In genomic region chr19:44514521-44515451, GRCm38 (mm10) we compare ENCODE assay signal across 14 mouse cellular contexts. TPM values are rescaled to one million over a fixed set of nuclear protein-coding genes. Genes with fewer than 3 reads are reported as not detected.
DNase-seq lines count a peak whose midpoint lies in the region; ATAC-seq lines count a peak whose summit lies in the region.
"Had no signal": no experiment of that assay in that cellular context is flagged by ENCODE, and none has a peak within 500 bp of the region (broad histone marks: within the 10 kb centered on the region; RNA-seq: fewer than 3 reads in every experiment).

No protein-coding gene starts in this region.

- no peaks in the 10 kb centered on the region for H3K36me3 ChIP-seq in hindbrain, embryonic 11.5 days (ENCODE audit: control insufficient read depth, insufficient read depth, low read length)
- no peaks in the 10 kb centered on the region for H3K36me3 ChIP-seq in midbrain, embryonic 12.5 days
- H3K36me3 ChIP-seq: embryonic facial prominence, embryonic 13.5 days; G1E; heart, embryonic 13.5 days had no signal

- H3K9ac ChIP-seq in hindbrain, embryonic 11.5 days (ENCODE audit: low read depth, low read length): no peak overlapping the region
- no peak overlapping the region for H3K9ac ChIP-seq in midbrain, embryonic 12.5 days (replicated peaks)
- H3K9ac ChIP-seq: embryonic facial prominence, embryonic 13.5 days; heart, embryonic 13.5 days had no signal

- DNase-seq in Muller cell, postnatal 12 days (ENCODE audit: inconsistent ontology term): peak; percentile 86
- DNase-seq in brain, embryonic 18.5 days (ENCODE audit: low read depth, low spot score): peak; percentile 12
- DNase-seq in hindbrain, embryonic 11.5 days (ENCODE audit: low spot score): peak; percentile 61
- no peak for DNase-seq in left cerebral cortex, postnatal 25 days (ENCODE audit: low spot score in 2 of 2)
- DNase-seq in layer of hippocampus, postnatal 14 days (ENCODE audit: low spot score in 2 of 2): no peak
- DNase-seq in urinary bladder, postnatal 10 days (ENCODE audit: low spot score): no peak
- DNase-seq in left cerebral cortex, postnatal 4 days: no peak
- DNase-seq: right cerebral cortex, postnatal 25 days had no signal

- intact Hi-C loops in left cerebral cortex, postnatal 25 days (cut with DNase I): loop anchor here (5.0 to 10.0 kb wide), 2 partner anchors 718 to 900 kb away; partner anchors contain the start of gene Nkx2-3
- intact Hi-C loops in left cerebral cortex, postnatal 4 days (cut with DNase I): no loop called here

- peak; percentile 72 for ATAC-seq in hindbrain, embryonic 11.5 days (ENCODE audit: low FRiP score)
- ATAC-seq in midbrain, embryonic 12.5 days (ENCODE audit: low FRiP score, low read depth): peak; percentile 85

- H3K27me3 ChIP-seq in hindbrain, embryonic 11.5 days (ENCODE audit: control insufficient read depth, insufficient read depth, low read length): peaks cover 90% of the 10 kb centered on the region
- peaks cover 100% of the 10 kb centered on the region for H3K27me3 ChIP-seq in midbrain, embryonic 12.5 days

- no peak overlapping the region for H3K4me2 ChIP-seq in hindbrain, embryonic 11.5 days (replicated peaks; ENCODE audit: low read depth, low read length)
- H3K4me2 ChIP-seq in midbrain, embryonic 12.5 days (replicated peaks): peak overlapping the region; percentile 32
- H3K4me2 ChIP-seq: embryonic facial prominence, embryonic 13.5 days; heart, embryonic 13.5 days had no signal

- H3K4me1 ChIP-seq in hindbrain, embryonic 11.5 days (replicated peaks; ENCODE audit: control insufficient read depth, insufficient read depth, low read length): peaks cover 15% of the 10 kb centered on the region
- H3K4me1 ChIP-seq in midbrain, embryonic 12.5 days: peaks cover 74% of the 10 kb centered on the region

- peak overlapping the region; percentile 39 for H3K27ac ChIP-seq in hindbrain, embryonic 11.5 days (ENCODE audit: low read depth, low read length)
- H3K27ac ChIP-seq in midbrain, embryonic 12.5 days (replicated peaks): peak overlapping the region; percentile 67
- H3K27ac ChIP-seq: embryonic facial prominence, embryonic 13.5 days; heart, embryonic 13.5 days; left cerebral cortex, adult 2 months had no signal

- H3K4me3 ChIP-seq in hindbrain, embryonic 11.5 days (ENCODE audit: low read depth, low read length): no peak overlapping the region
- H3K4me3 ChIP-seq in midbrain, embryonic 12.5 days: no peak overlapping the region
- H3K4me3 ChIP-seq: embryonic facial prominence, embryonic 13.5 days; heart, embryonic 13.5 days; left cerebral cortex, adult 2 months had no signal

- WGBS in hindbrain, embryonic 11.5 days: 6% methylated on average over 14 of the region's 14 CpGs
- 1% methylated on average over 14 of the region's 14 CpGs for WGBS in midbrain, embryonic 12.5 days

- H3K9me3 ChIP-seq in hindbrain, embryonic 11.5 days (ENCODE audit: control insufficient read depth, low read length): no peaks in the 10 kb centered on the region
- H3K9me3 ChIP-seq in midbrain, embryonic 12.5 days: no peaks in the 10 kb centered on the region
- H3K9me3 ChIP-seq: embryonic facial prominence, embryonic 13.5 days; G1E; heart, embryonic 13.5 days had no signal

RNA-seq across cellular contexts. Expression of gene Wnt8b, which starts 21.5 kb away (rescaled TPM):
- 0.54 and 0.66 TPM in 2 replicates for polyA plus RNA-seq in hindbrain, embryonic 11.5 days (2014; fragmentation: Nextera tagmentation; extraction: Ambion mirVana)
- polyA plus RNA-seq in midbrain, embryonic 12.5 days (2016; fragmentation: Nextera tagmentation; extraction: Ambion mirVana): 11.3 and 11.6 TPM in 2 replicates
- not detected for total RNA-seq in left cerebral cortex, postnatal 25 days (2021)
- total RNA-seq in layer of hippocampus, postnatal 14 days (2021): under 1 TPM; 0.21 to 0.37 TPM
- under 1 TPM in 1 of 2 experiments, not detected in 1; 0.14 TPM for total RNA-seq in left cerebral cortex, postnatal 4 days (2021)
- total RNA-seq: left cerebral cortex, adult 2 months; megakaryocyte-erythroid progenitor cell, adult 5-6 weeks had no signal
- polyA plus RNA-seq: G1E; heart, embryonic 13.5 days had no signal

RNA-seq across cellular contexts. Expression of gene Sec31b, which starts 30.9 kb away (rescaled TPM):
- 0.13 and 0.22 TPM in 2 replicates for polyA plus RNA-seq in hindbrain, embryonic 11.5 days (2014; fragmentation: Nextera tagmentation; extraction: Ambion mirVana)
- 0.47 and 0.54 TPM in 2 replicates for polyA plus RNA-seq in midbrain, embryonic 12.5 days (2016; fragmentation: Nextera tagmentation; extraction: Ambion mirVana)
- total RNA-seq in left cerebral cortex, postnatal 25 days (2021): under 1 TPM; 0.09 to 0.16 TPM
- under 1 TPM; 0.14 to 0.24 TPM for total RNA-seq in layer of hippocampus, postnatal 14 days (2021)
- under 1 TPM in 1 of 2 experiments, not detected in 1; 0.28 TPM for total RNA-seq in left cerebral cortex, postnatal 4 days (2021)

RNA-seq across cellular contexts. Expression of gene Gm20538, which starts 37.8 kb away (rescaled TPM):
- not detected in 2 replicates for polyA plus RNA-seq in hindbrain, embryonic 11.5 days (2014; fragmentation: Nextera tagmentation; extraction: Ambion mirVana)
- not detected in 2 replicates for polyA plus RNA-seq in midbrain, embryonic 12.5 days (2016; fragmentation: Nextera tagmentation; extraction: Ambion mirVana)
- total RNA-seq in left cerebral cortex, postnatal 25 days (2021): not detected
- total RNA-seq in layer of hippocampus, postnatal 14 days (2021): not detected
- not detected for total RNA-seq in left cerebral cortex, postnatal 4 days (2021)
- total RNA-seq: G1E; left cerebral cortex, adult 2 months; megakaryocyte-erythroid progenitor cell, adult 5-6 weeks had no signal
- polyA plus RNA-seq: embryonic facial prominence, embryonic 13.5 days; G1E; heart, embryonic 13.5 days had no signal

RNA-seq across cellular contexts. Expression of gene Ndufb8, which starts 40.5 kb away (rescaled TPM):
- polyA plus RNA-seq in hindbrain, embryonic 11.5 days (2014; fragmentation: Nextera tagmentation; extraction: Ambion mirVana): 463 and 514 TPM in 2 replicates
- 436 and 439 TPM in 2 replicates for polyA plus RNA-seq in midbrain, embryonic 12.5 days (2016; fragmentation: Nextera tagmentation; extraction: Ambion mirVana)
- 100 to 1,000 TPM; 360 to 373 TPM for total RNA-seq in left cerebral cortex, postnatal 25 days (2021)
- total RNA-seq in layer of hippocampus, postnatal 14 days (2021): 100 to 1,000 TPM; 428 to 432 TPM
- 100 to 1,000 TPM; 294 to 322 TPM for total RNA-seq in left cerebral cortex, postnatal 4 days (2021)

RNA-seq across cellular contexts. Expression of gene Hif1an, which starts 47.9 kb away (rescaled TPM):
- polyA plus RNA-seq in hindbrain, embryonic 11.5 days (2014; fragmentation: Nextera tagmentation; extraction: Ambion mirVana): 25.8 and 31.9 TPM in 2 replicates
- polyA plus RNA-seq in midbrain, embryonic 12.5 days (2016; fragmentation: Nextera tagmentation; extraction: Ambion mirVana): 43.5 and 45.6 TPM in 2 replicates
- total RNA-seq in left cerebral cortex, postnatal 25 days (2021): 10 to 100 TPM; 34.1 to 34.7 TPM
- 10 to 100 TPM; 30.5 to 31.2 TPM for total RNA-seq in layer of hippocampus, postnatal 14 days (2021)
- total RNA-seq in left cerebral cortex, postnatal 4 days (2021): 10 to 100 TPM; 33.3 to 37.9 TPM

Comparison
In these comparisons a context has a peak if more than half of its experiments do, and no peak if none do; other contexts are left out.
1. DNase-seq: peak in Muller cell, postnatal 12 days (single experiment), brain, embryonic 18.5 days (single experiment) and hindbrain, embryonic 11.5 days (single experiment); none in left cerebral cortex, postnatal 25 days (0 of 2), layer of hippocampus, postnatal 14 days (0 of 2), urinary bladder, postnatal 10 days (single experiment) and left cerebral cortex, postnatal 4 days (single experiment).